Mouse (Mus musculus) lung, postnatal 14 days (tissue): Measurements from ENCODE around the gene Lsm11.
"Not testable (repeated sequence)": the region's sequence is repeated elsewhere in the genome, so short reads cannot be mapped to it uniquely, and the experiment has no call there.

Experiments
- DNase-seq: peaks from one replicate; pipeline ENCODE4 v3.0.0; 2021

Gene Lsm11

DNA sequence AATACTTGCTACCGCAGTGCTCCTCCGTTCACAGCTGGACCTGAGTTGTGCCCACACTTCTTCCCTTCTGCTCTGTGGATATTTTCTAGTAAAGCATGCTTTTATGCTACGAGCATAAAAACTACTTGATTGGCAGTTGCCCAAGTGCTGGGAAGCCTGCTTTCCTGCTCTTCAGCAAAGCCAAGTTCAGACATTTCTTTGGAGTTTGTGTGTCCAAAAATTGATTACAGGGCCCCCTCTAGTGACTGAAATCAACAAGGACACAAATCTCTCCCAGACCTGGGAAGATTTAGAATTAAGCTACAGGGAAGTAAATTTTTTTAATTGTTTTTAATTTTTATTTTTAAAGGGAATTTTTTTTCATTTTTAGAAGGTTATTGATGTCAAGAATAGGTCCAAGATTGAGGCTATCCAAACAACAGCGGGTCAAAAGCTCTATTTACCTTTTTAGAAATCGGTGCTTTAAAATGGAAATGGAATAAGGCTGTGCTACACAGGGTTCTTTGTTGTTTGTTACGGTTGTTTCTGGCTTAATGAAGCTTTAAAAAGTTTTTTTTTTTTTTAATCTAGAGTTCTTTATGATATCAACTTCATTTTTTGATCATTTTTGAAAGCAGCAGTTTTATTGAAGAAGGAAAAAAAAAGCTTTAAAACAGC is 63.6 kb downstream of the Lsm11 start:
- DNase-seq = peak; percentile 59

DNA sequence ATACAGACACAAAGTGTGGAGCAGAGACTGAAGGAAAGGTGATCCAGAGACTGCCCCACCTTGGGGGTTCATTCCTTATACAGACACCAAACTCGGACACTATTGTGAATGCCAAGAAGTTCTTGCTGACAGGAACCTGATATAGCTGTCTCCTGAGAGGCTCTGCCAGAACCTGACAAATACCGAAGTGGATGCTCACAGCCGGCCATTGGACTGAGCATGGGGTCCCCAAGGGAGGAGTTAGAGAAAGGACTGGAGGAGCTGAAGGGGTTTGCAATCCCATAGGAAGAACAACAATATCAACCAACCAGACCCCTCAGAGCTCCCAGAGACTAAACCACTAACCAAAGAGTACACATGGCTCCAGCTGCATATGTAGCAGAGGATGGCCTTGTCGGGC is 65.4 kb downstream of the Lsm11 start:
- not testable (repeated sequence) for DNase-seq
